8 mouse cellular contexts compared by ENCODE assay signal in the genomic region with DNA sequence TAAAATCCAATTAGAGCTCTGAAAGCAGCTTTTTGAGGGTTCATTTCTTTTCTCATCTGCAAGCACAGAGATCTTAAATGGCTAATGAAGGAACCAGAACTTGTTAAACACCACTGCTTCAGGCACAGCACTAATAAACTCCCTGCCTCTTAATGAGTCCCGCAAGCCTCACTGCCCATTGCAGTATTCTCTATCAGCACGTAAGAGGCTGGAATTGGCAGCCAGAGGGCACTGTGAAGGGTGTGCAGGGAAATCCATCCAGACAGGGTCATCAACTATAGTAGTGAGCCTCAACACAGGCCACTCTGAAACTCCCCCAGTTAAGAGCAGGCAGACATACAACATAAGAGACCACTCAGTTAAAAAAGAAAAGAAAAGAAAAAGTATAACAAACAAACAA. TPM values are rescaled to one million over a fixed set of nuclear protein-coding genes. Genes with fewer than 3 reads are reported as not detected.
DNase-seq lines count a peak whose midpoint lies in the region; ATAC-seq lines count a peak whose summit lies in the region.

No protein-coding gene starts in this region.

- H3K4me1 ChIP-seq in midbrain, embryonic 10.5 days, result peaks cover 37% of the 10 kb centered on the region
- peaks cover 6% of the 10 kb centered on the region; the same call in 1 of the 2 replicates for H3K4me1 ChIP-seq in midbrain, embryonic 11.5 days (ENCODE audit: control insufficient read depth, insufficient read depth, low read length)
- peaks cover 32% of the 10 kb centered on the region for H3K4me1 ChIP-seq in neural tube, embryonic 15.5 days

- no peaks in the 10 kb centered on the region for H3K36me3 ChIP-seq in midbrain, embryonic 10.5 days
- H3K36me3 ChIP-seq in midbrain, embryonic 11.5 days (ENCODE audit: control insufficient read depth, insufficient read depth, low read length), result no peaks in the 10 kb centered on the region
- no peaks in the 10 kb centered on the region for H3K36me3 ChIP-seq in neural tube, embryonic 15.5 days

- no peaks in the 10 kb centered on the region for H3K9me3 ChIP-seq in midbrain, embryonic 10.5 days (replicated peaks)
- no peaks in the 10 kb centered on the region for H3K9me3 ChIP-seq in midbrain, embryonic 11.5 days (ENCODE audit: control insufficient read depth, low read length)
- H3K9me3 ChIP-seq in neural tube, embryonic 15.5 days (replicated peaks), result no peaks in the 10 kb centered on the region

- no peak for ATAC-seq in midbrain, embryonic 11.5 days (ENCODE audit: low FRiP score)
- ATAC-seq in neural tube, embryonic 15.5 days (ENCODE audit: low FRiP score), result no peak; the same call in 1 of the 2 replicates

- H3K4me2 ChIP-seq in midbrain, embryonic 11.5 days, result no peak overlapping the region
- H3K4me2 ChIP-seq in neural tube, embryonic 15.5 days, result peak overlapping the region; percentile 96

- 0 out of 2 replicates have a peak overlapping the region, but pooled peaks have one; percentile 0 for H3K4me3 ChIP-seq in midbrain, embryonic 10.5 days
- H3K4me3 ChIP-seq in midbrain, embryonic 11.5 days (ENCODE audit: low read depth, low read length), result no peak overlapping the region
- peak overlapping the region; percentile 86 for H3K4me3 ChIP-seq in neural tube, embryonic 15.5 days (replicated peaks)

- peaks cover 35% of the 10 kb centered on the region for H3K27me3 ChIP-seq in midbrain, embryonic 10.5 days (ENCODE audit: low read depth, poor library complexity, severe bottlenecking)
- H3K27me3 ChIP-seq in midbrain, embryonic 11.5 days (ENCODE audit: control insufficient read depth, insufficient read depth, low read length), result no peaks in the 10 kb centered on the region; the same call in 1 of the 2 replicates
- H3K27me3 ChIP-seq in neural tube, embryonic 15.5 days (replicated peaks), result no peaks in the 10 kb centered on the region

- H3K9ac ChIP-seq in midbrain, embryonic 11.5 days (ENCODE audit: low read length), result no peak overlapping the region
- no peak overlapping the region for H3K9ac ChIP-seq in neural tube, embryonic 15.5 days (replicated peaks)

- DNase-seq in adrenal gland, postnatal 36 days, result peak; percentile 51 to 58
- DNase-seq in adrenal gland, adult 8-10 months, result no peak
- no peak for DNase-seq in midbrain, embryonic 10.5 days (ENCODE audit: low spot score)
- DNase-seq in midbrain, embryonic 11.5 days (ENCODE audit: low spot score, missing footprints), result no peak
- DNase-seq in kidney, postnatal 4 days, result peak; percentile 45 to 57
- DNase-seq in urinary bladder, postnatal 4 days (ENCODE audit: low spot score in 2 of 2), result no peak
- no peak for DNase-seq in urinary bladder, postnatal 10 days (ENCODE audit: low spot score)

- WGBS in midbrain, embryonic 10.5 days, result 19% methylated on average over 2 of the region's 2 CpGs
- 16% methylated on average over 2 of the region's 2 CpGs for WGBS in midbrain, embryonic 11.5 days
- 7% methylated on average over 2 of the region's 2 CpGs for WGBS in neural tube, embryonic 15.5 days

- no peak overlapping the region for H3K27ac ChIP-seq in midbrain, embryonic 10.5 days (replicated peaks)
- no peak overlapping the region for H3K27ac ChIP-seq in midbrain, embryonic 11.5 days (ENCODE audit: low read depth, low read length)
- peak overlapping the region; percentile 52; the same call in 1 of the 2 replicates for H3K27ac ChIP-seq in neural tube, embryonic 15.5 days (replicated peaks)

RNA-seq across cellular contexts. Expression of a gene that starts 1.7 kb away (rescaled TPM):
- total RNA-seq in adrenal gland, postnatal 36 days (2021), result 10 to 100 TPM; 18.3 to 31.6 TPM
- total RNA-seq in adrenal gland, adult 8-10 months (2022), result 10 to 100 TPM; 22.2 to 24.2 (median 23.6) TPM
- 16.3 and 18.0 TPM in 2 replicates for polyA plus RNA-seq in midbrain, embryonic 10.5 days (2016; fragmentation: Nextera tagmentation; extraction: Ambion mirVana)
- polyA plus RNA-seq in midbrain, embryonic 11.5 days (2014; fragmentation: Nextera tagmentation; extraction: Ambion mirVana), result 18.6 and 21.4 TPM in 2 replicates
- polyA plus RNA-seq in neural tube, embryonic 15.5 days (2015; fragmentation: Nextera tagmentation; extraction: Ambion mirVana), result 35.8 and 46.3 TPM in 2 replicates

RNA-seq across cellular contexts. Expression of a gene that starts 34.5 kb away (rescaled TPM):
- 10 to 100 TPM; 29.7 to 31.6 TPM for total RNA-seq in adrenal gland, postnatal 36 days (2021)
- 10 to 100 TPM; 29.0 to 41.6 (median 36.4) TPM for total RNA-seq in adrenal gland, adult 8-10 months (2022)
- polyA plus RNA-seq in midbrain, embryonic 10.5 days (2016; fragmentation: Nextera tagmentation; extraction: Ambion mirVana), result 38.7 and 44.3 TPM in 2 replicates
- 15.8 and 18.4 TPM in 2 replicates for polyA plus RNA-seq in midbrain, embryonic 11.5 days (2014; fragmentation: Nextera tagmentation; extraction: Ambion mirVana)
- polyA plus RNA-seq in neural tube, embryonic 15.5 days (2015; fragmentation: Nextera tagmentation; extraction: Ambion mirVana), result 45.2 and 48.5 TPM in 2 replicates

Comparison
In these comparisons a context has a peak if more than half of its experiments do, and no peak if none do; other contexts are left out.
1. DNase-seq: peak in adrenal gland, postnatal 36 days (2 of 2) and kidney, postnatal 4 days (2 of 2); none in adrenal gland, adult 8-10 months (single experiment), midbrain, embryonic 10.5 days (single experiment), midbrain, embryonic 11.5 days (single experiment), urinary bladder, postnatal 4 days (0 of 2) and urinary bladder, postnatal 10 days (single experiment).